Mouse (Mus musculus) MEL (cell line): ENCODE measurements around the gene Pdcd1.

Experiments used
- E2F4 ChIP-seq: IDR thresholded peaks from 2 replicates; pipeline ENCODE4 v1.6.1; 2011; ENCODE audit warnings: low read depth, low read length, improper control_type of control experiment, borderline replicate concordance
- KAT2A ChIP-seq: conservative IDR thresholded peaks from 2 replicates; pipeline ENCODE4 v1.6.1; 2012; ENCODE audit warnings: low read depth, low read length, improper control_type of control experiment, inconsistent platforms
- POLR2A ChIP-seq, 2 experiments: IDR thresholded peaks; 2 replicates each; pipeline ENCODE4 v1.6.1; 2011 to 2012; ENCODE audit warnings: low read length in 2 of 2, mild to moderate bottlenecking in 2 of 2, control low read depth in 1 of 2, improper control_type of control experiment in 1 of 2, low read depth in 1 of 2, moderate library complexity in 1 of 2; ENCODE audit not compliant: control insufficient read depth in 1 of 2, insufficient read depth in 1 of 2, poor library complexity in 1 of 2
- SIN3A ChIP-seq: IDR thresholded peaks from 2 replicates; pipeline ENCODE4 v1.6.1; 2012; ENCODE audit warnings: low read length, improper control_type of control experiment, inconsistent platforms

GRCm38 (mm10) chr1:94076702-94077101 is 24.3 kb upstream of the Pdcd1 start:
- TF ChIP-seq E2F4 = no peak
- TF ChIP-seq KAT2A = no peak
- no peak for TF ChIP-seq SIN3A
- no peak for TF ChIP-seq POLR2A (IDR thresholded peaks at IDR 0.05; ENCODE audit: control insufficient read depth in 1 of 2, insufficient read depth in 1 of 2, low read depth in 1 of 2, low read length in 2 of 2, poor library complexity in 1 of 2)
